Mouse (Mus musculus): Measurements from ENCODE around the gene Ly6g6f. TPM values are rescaled to one million over a fixed set of nuclear protein-coding genes. Genes with fewer than 3 reads are reported as not detected.

Ly6g6f gene
- total and polyA plus RNA-seq, 2 experiments = 0.07 TPM; not detected in 1

GRCm38 (mm10) chr17:35121871-35122303 is 36.5 kb upstream of the Ly6g6f start, which contains the start of gene Csnk2b:
Csnk2b (minus strand) TSS chr17:35122053.
- Histone ChIP-seq H3K27me3 (ENCODE audit: control insufficient read depth, insufficient read depth, low read length) (no peaks in the 10 kb centered on the region), H3K36me3 (ENCODE audit: control insufficient read depth, insufficient read depth, low read length) (peaks cover 19% of the 10 kb centered on the region; the same call in 1 of the 2 replicates), H3K79me2 (ENCODE audit: control insufficient read depth, insufficient read depth, low read length) (peaks cover 12% of the 10 kb centered on the region), H3K4me1 (ENCODE audit: control insufficient read depth, insufficient read depth, low read length) (peaks cover 16% of the 10 kb centered on the region), H3K4me3 (ENCODE audit: insufficient read depth, low read depth, low read length) (peak within 1 kb of the TSS; percentile 85), H3K9ac (ENCODE audit: low read depth, low read length) (peak within 1 kb of the TSS; percentile 97), H3K27ac (replicated peaks; ENCODE audit: insufficient read depth, low read depth, low read length) (peak within 1 kb of the TSS; percentile 84)
- DNase-seq (ENCODE audit: extremely low read depth, low read depth, low spot score) = peak; percentile 54
- 0% methylated on average over 19 of the region's 19 CpGs for WGBS
- peak; percentile 16; the same call in 1 of the 2 replicates for TF ChIP-seq CTCF (IDR thresholded peaks at IDR 0.05; ENCODE audit: low read depth, low read length)
- TF ChIP-seq POLR2A (IDR thresholded peaks at IDR 0.05; ENCODE audit: extremely low read depth, insufficient read depth, low read length) = no peak

GRCm38 (mm10) chr17:35121143-35121799 is 35.9 kb upstream of the Ly6g6f start, which contains the start of gene Gpank1:
Gpank1 (plus strand) TSS chr17:35121455.
- Histone ChIP-seq H3K9ac (ENCODE audit: low read depth, low read length) (peak within 1 kb of the TSS; percentile 97), H3K4me3 (ENCODE audit: insufficient read depth, low read depth, low read length) (peak within 1 kb of the TSS; percentile 85), H3K79me2 (ENCODE audit: control insufficient read depth, insufficient read depth, low read length) (peaks cover 12% of the 10 kb centered on the region), H3K4me1 (ENCODE audit: control insufficient read depth, insufficient read depth, low read length) (peaks cover 15% of the 10 kb centered on the region), H3K27me3 (ENCODE audit: control insufficient read depth, insufficient read depth, low read length) (no peaks in the 10 kb centered on the region), H3K27ac (replicated peaks; ENCODE audit: insufficient read depth, low read depth, low read length) (peak within 1 kb of the TSS; percentile 84), H3K36me3 (ENCODE audit: control insufficient read depth, insufficient read depth, low read length) (peaks cover 22% of the 10 kb centered on the region; the same call in 1 of the 2 replicates)
- under 1% methylated on average over 50 of the region's 50 CpGs for WGBS
- DNase-seq (ENCODE audit: extremely low read depth, low read depth, low spot score) = peak; percentile 95
- TF ChIP-seq CTCF (IDR thresholded peaks at IDR 0.05; ENCODE audit: low read depth, low read length) (no peak), POLR2A (IDR thresholded peaks at IDR 0.05; ENCODE audit: extremely low read depth, insufficient read depth, low read length) (peak; percentile 61; the same call in 1 of the 2 replicates)

- Histone ChIP-seq H3K27ac (replicated peaks; ENCODE audit: insufficient read depth, low read depth, low read length) (peak overlapping the region; percentile 84), H3K27me3 (ENCODE audit: control insufficient read depth, insufficient read depth, low read length) (no peaks in the 10 kb centered on the region), H3K36me3 (ENCODE audit: control insufficient read depth, insufficient read depth, low read length) (peaks cover 27% of the 10 kb centered on the region; the same call in 1 of the 2 replicates), H3K4me1 (ENCODE audit: control insufficient read depth, insufficient read depth, low read length) (peaks cover 15% of the 10 kb centered on the region), H3K4me3 (ENCODE audit: insufficient read depth, low read depth, low read length) (peak overlapping the region; percentile 85), H3K9ac (ENCODE audit: low read depth, low read length) (peak overlapping the region; percentile 97), H3K79me2 (ENCODE audit: control insufficient read depth, insufficient read depth, low read length) (peaks cover 12% of the 10 kb centered on the region)
- no peak for TF ChIP-seq POLR2A (IDR thresholded peaks at IDR 0.05; ENCODE audit: extremely low read depth, insufficient read depth, low read length)
- no peak for TF ChIP-seq CTCF (IDR thresholded peaks at IDR 0.05; ENCODE audit: low read depth, low read length)
- WGBS = under 1% methylated on average over 33 of the region's 33 CpGs
- peak; percentile 42 for DNase-seq (ENCODE audit: extremely low read depth, low read depth, low spot score)
These were observed 35.3 kb upstream of the Ly6g6f start for GRCm38 (mm10) chr17:35120745-35121142.

- Histone ChIP-seq H3K27me3 (ENCODE audit: control insufficient read depth, insufficient read depth, low read length) (no peaks in the 10 kb centered on the region), H3K4me3 (ENCODE audit: insufficient read depth, low read depth, low read length) (no peak within 1 kb of the TSS), H3K9ac (ENCODE audit: low read depth, low read length) (no peak within 1 kb of the TSS), H3K36me3 (ENCODE audit: control insufficient read depth, insufficient read depth, low read length) (peaks cover 25% of the 10 kb centered on the region; the same call in 1 of the 2 replicates), H3K27ac (replicated peaks; ENCODE audit: insufficient read depth, low read depth, low read length) (no peak within 1 kb of the TSS), H3K79me2 (ENCODE audit: control insufficient read depth, insufficient read depth, low read length) (peaks cover 2% of the 10 kb centered on the region), H3K4me1 (ENCODE audit: control insufficient read depth, insufficient read depth, low read length) (peaks cover 7% of the 10 kb centered on the region)
- no peak for DNase-seq (ENCODE audit: extremely low read depth, low read depth, low spot score)
- no peak for TF ChIP-seq POLR2A (IDR thresholded peaks at IDR 0.05; ENCODE audit: extremely low read depth, insufficient read depth, low read length)
- peak; percentile 65 for TF ChIP-seq CTCF (IDR thresholded peaks at IDR 0.05; ENCODE audit: low read depth, low read length)
- WGBS = 88% methylated on average over 8 of the region's 8 CpGs
These were observed 29.9 kb upstream of the Ly6g6f start, which contains the start of gene Ly6g5b for GRCm38 (mm10) chr17:35115046-35116019. Ly6g5b (minus strand) TSS chr17:35115428.

GRCm38 (mm10) chr17:35111774-35112173 is 26.4 kb upstream of the Ly6g6f start:
- WGBS = 75% methylated on average over 9 of the region's 9 CpGs
- no peak overlapping the region for H3K4me3 ChIP-seq (ENCODE audit: insufficient read depth, low read depth, low read length)
- TF ChIP-seq CTCF (IDR thresholded peaks at IDR 0.05; ENCODE audit: low read depth, low read length) = no peak
- TF ChIP-seq POLR2A (IDR thresholded peaks at IDR 0.05; ENCODE audit: extremely low read depth, insufficient read depth, low read length) = no peak
- no peak overlapping the region for H3K27ac ChIP-seq (replicated peaks; ENCODE audit: insufficient read depth, low read depth, low read length)
- no peak for DNase-seq (ENCODE audit: extremely low read depth, low read depth, low spot score)
- H3K9ac ChIP-seq (ENCODE audit: low read depth, low read length) = peak overlapping the region; percentile 37
- no peaks in the 10 kb centered on the region for H3K4me1 ChIP-seq (ENCODE audit: control insufficient read depth, insufficient read depth, low read length)
- H3K27me3 ChIP-seq (ENCODE audit: control insufficient read depth, insufficient read depth, low read length) = no peaks in the 10 kb centered on the region
- peaks cover 10% of the 10 kb centered on the region; the same call in 1 of the 2 replicates for H3K36me3 ChIP-seq (ENCODE audit: control insufficient read depth, insufficient read depth, low read length)
- H3K79me2 ChIP-seq (ENCODE audit: control insufficient read depth, insufficient read depth, low read length) = no peaks in the 10 kb centered on the region

Data from liver, adult 2 months (tissue).